Mouse (Mus musculus): Measurements from ENCODE around the gene Erv3. TPM values are rescaled to one million over a fixed set of nuclear protein-coding genes. Genes with fewer than 3 reads are reported as not detected.
A peak's percentile ranks its signal among the peaks of the same experiment; 100 is the strongest.
"Not testable (repeated sequence)": the region's sequence is repeated elsewhere in the genome, so short reads cannot be mapped to it uniquely, and the experiment has no call there.

The Erv3 gene
- polyA plus RNA-seq, 1 experiment from 2014 or later = not detected

- no peak overlapping the region for H3K4me2 ChIP-seq (ENCODE audit: low read depth, low read length)
- H3K27me3 ChIP-seq (ENCODE audit: control insufficient read depth, insufficient read depth, low read depth, low read length) = no peaks in the 10 kb centered on the region
- H3K4me3 ChIP-seq (ENCODE audit: low read length) = no peak overlapping the region
- no peak overlapping the region for H3K9ac ChIP-seq (ENCODE audit: low read length)
- H3K9me3 ChIP-seq (ENCODE audit: control insufficient read depth, low read length) = peaks cover 6% of the 10 kb centered on the region; the same call in 1 of the 2 replicates
- WGBS = 21% methylated on average over 2 of the region's 2 CpGs
- H3K36me3 ChIP-seq (ENCODE audit: control insufficient read depth, insufficient read depth, low read length) = no peaks in the 10 kb centered on the region
- peaks cover 3% of the 10 kb centered on the region; the same call in 1 of the 2 replicates for H3K4me1 ChIP-seq (replicated peaks; ENCODE audit: control insufficient read depth, insufficient read depth, low read length)
- ATAC-seq (ENCODE audit: low read depth) = no peak
- H3K27ac ChIP-seq (ENCODE audit: low read length) = no peak overlapping the region
These were observed 27.7 kb downstream of the Erv3 start for GRCm38 (mm10) chr2:131831861-131832260.

GRCm38 (mm10) chr2:131830945-131831344 is 28.6 kb downstream of the Erv3 start:
- H3K4me1 ChIP-seq (replicated peaks; ENCODE audit: control insufficient read depth, insufficient read depth, low read length); H3K4me3 ChIP-seq (ENCODE audit: low read length); H3K9ac ChIP-seq (ENCODE audit: low read length); H3K36me3 ChIP-seq (ENCODE audit: control insufficient read depth, insufficient read depth, low read length); H3K27ac ChIP-seq (ENCODE audit: low read length); H3K9me3 ChIP-seq (ENCODE audit: control insufficient read depth, low read length); H3K4me2 ChIP-seq (ENCODE audit: low read depth, low read length); ATAC-seq (ENCODE audit: low read depth); H3K27me3 ChIP-seq (ENCODE audit: control insufficient read depth, insufficient read depth, low read depth, low read length): not testable (repeated sequence)
- WGBS = 78% methylated on average over 4 of the region's 4 CpGs

- no peaks in the 10 kb centered on the region for H3K9me3 ChIP-seq (ENCODE audit: control insufficient read depth, low read length)
- ATAC-seq (ENCODE audit: low read depth) = peak; percentile 49; the same call in 1 of the 2 replicates
- no peak overlapping the region for H3K4me3 ChIP-seq (ENCODE audit: low read length)
- no peaks in the 10 kb centered on the region for H3K36me3 ChIP-seq (ENCODE audit: control insufficient read depth, insufficient read depth, low read length)
- 37% methylated on average over 18 of the region's 18 CpGs for WGBS
- H3K27me3 ChIP-seq (ENCODE audit: control insufficient read depth, insufficient read depth, low read depth, low read length) = no peaks in the 10 kb centered on the region
- H3K27ac ChIP-seq (ENCODE audit: low read length) = no peak overlapping the region
- H3K9ac ChIP-seq (ENCODE audit: low read length) = no peak overlapping the region
- H3K4me1 ChIP-seq (replicated peaks; ENCODE audit: control insufficient read depth, insufficient read depth, low read length) = peaks cover 3% of the 10 kb centered on the region; the same call in 1 of the 2 replicates
- peak overlapping the region; percentile 21 for H3K4me2 ChIP-seq (ENCODE audit: low read depth, low read length)
These were observed 31.3 kb downstream of the Erv3 start for GRCm38 (mm10) chr2:131827999-131828975.

GRCm38 (mm10) chr2:131827026-131827687 is 32.4 kb downstream of the Erv3 start:
- Histone ChIP-seq H3K9ac (ENCODE audit: low read length) (no peak overlapping the region), H3K9me3 (ENCODE audit: control insufficient read depth, low read length) (no peaks in the 10 kb centered on the region), H3K4me3 (ENCODE audit: low read length) (no peak overlapping the region), H3K36me3 (ENCODE audit: control insufficient read depth, insufficient read depth, low read length) (no peaks in the 10 kb centered on the region), H3K4me1 (replicated peaks; ENCODE audit: control insufficient read depth, insufficient read depth, low read length) (peaks cover 3% of the 10 kb centered on the region; the same call in 1 of the 2 replicates), H3K4me2 (ENCODE audit: low read depth, low read length) (no peak overlapping the region), H3K27ac (ENCODE audit: low read length) (no peak overlapping the region), H3K27me3 (ENCODE audit: control insufficient read depth, insufficient read depth, low read depth, low read length) (no peaks in the 10 kb centered on the region)
- WGBS = 73% methylated on average over 4 of the region's 4 CpGs
- no peak for ATAC-seq (ENCODE audit: low read depth)

GRCm38 (mm10) chr2:131825498-131825897 is 34.0 kb downstream of the Erv3 start:
- no peak overlapping the region for H3K4me3 ChIP-seq (ENCODE audit: low read length)
- no peaks in the 10 kb centered on the region for H3K9me3 ChIP-seq (ENCODE audit: control insufficient read depth, low read length)
- WGBS = 30% methylated on average over 2 of the region's 2 CpGs
- H3K9ac ChIP-seq (ENCODE audit: low read length) = no peak overlapping the region
- ATAC-seq (ENCODE audit: low read depth) = no peak
- no peaks in the 10 kb centered on the region for H3K27me3 ChIP-seq (ENCODE audit: control insufficient read depth, insufficient read depth, low read depth, low read length)
- no peak overlapping the region for H3K4me2 ChIP-seq (ENCODE audit: low read depth, low read length)
- no peak overlapping the region for H3K27ac ChIP-seq (ENCODE audit: low read length)
- no peaks in the 10 kb centered on the region for H3K36me3 ChIP-seq (ENCODE audit: control insufficient read depth, insufficient read depth, low read length)
- H3K4me1 ChIP-seq (replicated peaks; ENCODE audit: control insufficient read depth, insufficient read depth, low read length) = peaks cover 4% of the 10 kb centered on the region; the same call in 1 of the 2 replicates

- no peak overlapping the region for H3K9ac ChIP-seq (ENCODE audit: low read length)
- no peaks in the 10 kb centered on the region for H3K27me3 ChIP-seq (ENCODE audit: control insufficient read depth, insufficient read depth, low read depth, low read length)
- ATAC-seq (ENCODE audit: low read depth) = no peak
- H3K9me3 ChIP-seq (ENCODE audit: control insufficient read depth, low read length) = no peaks in the 10 kb centered on the region
- no peak overlapping the region for H3K27ac ChIP-seq (ENCODE audit: low read length)
- WGBS = 20% methylated on average over 2 of the region's 2 CpGs
- no peak overlapping the region for H3K4me3 ChIP-seq (ENCODE audit: low read length)
- H3K4me2 ChIP-seq (ENCODE audit: low read depth, low read length) = no peak overlapping the region
- H3K4me1 ChIP-seq (replicated peaks; ENCODE audit: control insufficient read depth, insufficient read depth, low read length) = peaks cover 7% of the 10 kb centered on the region; the same call in 1 of the 2 replicates
- no peaks in the 10 kb centered on the region for H3K36me3 ChIP-seq (ENCODE audit: control insufficient read depth, insufficient read depth, low read length)
These were observed 35.6 kb downstream of the Erv3 start for GRCm38 (mm10) chr2:131823931-131824330.

GRCm38 (mm10) chr2:131822492-131822891 is 37.1 kb downstream of the Erv3 start:
- H3K36me3 ChIP-seq (ENCODE audit: control insufficient read depth, insufficient read depth, low read length) = no peaks in the 10 kb centered on the region
- no peaks in the 10 kb centered on the region for H3K9me3 ChIP-seq (ENCODE audit: control insufficient read depth, low read length)
- ATAC-seq (ENCODE audit: low read depth) = no peak
- H3K27ac ChIP-seq (ENCODE audit: low read length) = no peak overlapping the region
- H3K4me2 ChIP-seq (ENCODE audit: low read depth, low read length) = no peak overlapping the region
- WGBS = 67% methylated on average over 3 of the region's 3 CpGs
- no peaks in the 10 kb centered on the region for H3K27me3 ChIP-seq (ENCODE audit: control insufficient read depth, insufficient read depth, low read depth, low read length)
- peaks cover 4% of the 10 kb centered on the region; the same call in 1 of the 2 replicates for H3K4me1 ChIP-seq (replicated peaks; ENCODE audit: control insufficient read depth, insufficient read depth, low read length)
- no peak overlapping the region for H3K9ac ChIP-seq (ENCODE audit: low read length)
- H3K4me3 ChIP-seq (ENCODE audit: low read length) = no peak overlapping the region

GRCm38 (mm10) chr2:131821708-131821990 is 37.9 kb downstream of the Erv3 start:
- H3K36me3 ChIP-seq (ENCODE audit: control insufficient read depth, insufficient read depth, low read length) = no peaks in the 10 kb centered on the region
- no peaks in the 10 kb centered on the region for H3K9me3 ChIP-seq (ENCODE audit: control insufficient read depth, low read length)
- no peak overlapping the region for H3K4me2 ChIP-seq (ENCODE audit: low read depth, low read length)
- no peaks in the 10 kb centered on the region for H3K27me3 ChIP-seq (ENCODE audit: control insufficient read depth, insufficient read depth, low read depth, low read length)
- 62% methylated on average over 3 of the region's 3 CpGs for WGBS
- H3K9ac ChIP-seq (ENCODE audit: low read length) = no peak overlapping the region
- no peak for ATAC-seq (ENCODE audit: low read depth)
- no peak overlapping the region for H3K4me3 ChIP-seq (ENCODE audit: low read length)
- no peak overlapping the region for H3K27ac ChIP-seq (ENCODE audit: low read length)
- peaks cover 4% of the 10 kb centered on the region; the same call in 1 of the 2 replicates for H3K4me1 ChIP-seq (replicated peaks; ENCODE audit: control insufficient read depth, insufficient read depth, low read length)

Measured in lung, embryonic 16.5 days (tissue).